Mouse (Mus musculus): ENCODE data around the gene Gm49369. TPM values are rescaled to one million over a fixed set of nuclear protein-coding genes. Genes with fewer than 3 reads are reported as not detected.

Gene Gm49369
- polyA plus RNA-seq, 1 experiment from 2014 or later = 0.90 TPM

Other genes starting within 250 kb of the Gm49369 start
- gene Gm39115, start 246.6 kb downstream of the Gm49369 start, polyA plus RNA-seq (2016; fragmentation: Nextera tagmentation; extraction: Ambion mirVana) = not detected in 2 replicates
- gene Gm45337, start 238.1 kb downstream of the Gm49369 start, polyA plus RNA-seq (2016; fragmentation: Nextera tagmentation; extraction: Ambion mirVana) = not detected in 2 replicates
- not detected in 2 replicates for gene Gm29735, start 225.6 kb downstream of the Gm49369 start, polyA plus RNA-seq (2016; fragmentation: Nextera tagmentation; extraction: Ambion mirVana)
- not detected in 2 replicates for gene Gm4553, start 216.9 kb downstream of the Gm49369 start, polyA plus RNA-seq (2016; fragmentation: Nextera tagmentation; extraction: Ambion mirVana)
- not detected in 2 replicates for gene Krtap5-2, start 206.7 kb downstream of the Gm49369 start, polyA plus RNA-seq (2016; fragmentation: Nextera tagmentation; extraction: Ambion mirVana)
- gene Gm10153, start 192.3 kb downstream of the Gm49369 start, polyA plus RNA-seq (2016; fragmentation: Nextera tagmentation; extraction: Ambion mirVana) = not detected in 2 replicates
- gene Krtap5-3, start 181.3 kb downstream of the Gm49369 start, polyA plus RNA-seq (2016; fragmentation: Nextera tagmentation; extraction: Ambion mirVana) = not detected in 2 replicates
- gene Gm7579, start 170.8 kb downstream of the Gm49369 start, polyA plus RNA-seq (2016; fragmentation: Nextera tagmentation; extraction: Ambion mirVana) = not detected in 2 replicates
- not detected in 2 replicates for gene Krtap5-5, start 152.7 kb downstream of the Gm49369 start, polyA plus RNA-seq (2016; fragmentation: Nextera tagmentation; extraction: Ambion mirVana)
- gene Gm40460, start 141.6 kb downstream of the Gm49369 start, polyA plus RNA-seq (2016; fragmentation: Nextera tagmentation; extraction: Ambion mirVana) = not detected in 2 replicates
- not detected in 2 replicates for gene Gm2431, start 124.3 kb downstream of the Gm49369 start, polyA plus RNA-seq (2016; fragmentation: Nextera tagmentation; extraction: Ambion mirVana)
- not detected in 2 replicates for gene Gm4559, start 108.3 kb downstream of the Gm49369 start, polyA plus RNA-seq (2016; fragmentation: Nextera tagmentation; extraction: Ambion mirVana)
- not detected in 2 replicates for gene Krtap5-1, start 85.5 kb downstream of the Gm49369 start, polyA plus RNA-seq (2016; fragmentation: Nextera tagmentation; extraction: Ambion mirVana)
- not detected in 2 replicates for gene Krtap5-4, start 79.1 kb downstream of the Gm49369 start, polyA plus RNA-seq (2016; fragmentation: Nextera tagmentation; extraction: Ambion mirVana)
- gene Ifitm10, start 8.9 kb downstream of the Gm49369 start, polyA plus RNA-seq (2016; fragmentation: Nextera tagmentation; extraction: Ambion mirVana) = 0.47 and 1.2 TPM in 2 replicates
- gene Ctsd, start 5.4 kb upstream of the Gm49369 start, polyA plus RNA-seq (2016; fragmentation: Nextera tagmentation; extraction: Ambion mirVana) = 200 and 207 TPM in 2 replicates
- 0.43 TPM in 1 of 2 replicates, not detected in the other for gene Syt8, start 52.2 kb upstream of the Gm49369 start, polyA plus RNA-seq (2016; fragmentation: Nextera tagmentation; extraction: Ambion mirVana)
- gene Tnni2, start 59.1 kb upstream of the Gm49369 start, polyA plus RNA-seq (2016; fragmentation: Nextera tagmentation; extraction: Ambion mirVana) = 3.3 and 4.6 TPM in 2 replicates
- 15.6 and 18.4 TPM in 2 replicates for gene Lsp1, start 78.1 kb upstream of the Gm49369 start, polyA plus RNA-seq (2016; fragmentation: Nextera tagmentation; extraction: Ambion mirVana)
- 5.7 and 8.7 TPM in 2 replicates for gene Tnnt3, start 116.2 kb upstream of the Gm49369 start, polyA plus RNA-seq (2016; fragmentation: Nextera tagmentation; extraction: Ambion mirVana)
- 13.5 and 14.7 TPM in 2 replicates for gene Mrpl23, start 150.0 kb upstream of the Gm49369 start, polyA plus RNA-seq (2016; fragmentation: Nextera tagmentation; extraction: Ambion mirVana)

Data from neural tube, embryonic 12.5 days (tissue).